Mouse (Mus musculus) thymus, postnatal 0 days (tissue): Measurements from ENCODE around the gene Coq6. TPM values are rescaled to one million over a fixed set of nuclear protein-coding genes. Genes with fewer than 3 reads are reported as not detected.
"Not testable (repeated sequence)": the region's sequence is repeated elsewhere in the genome, so short reads cannot be mapped to it uniquely, and the experiment has no call there.

Experiments used
- DNase-seq: peaks from one replicate; pipeline ENCODE4 v3.0.0-alpha.2; 2015; ENCODE audit warnings: low spot score
- polyA plus RNA-seq: library from polyadenylated mRNA; unstranded; fragments of >200 nt; fragmentation: Nextera tagmentation; extraction: Ambion mirVana; gene quantifications from 2 replicates; pipeline ENCODE4 v1.2.1, GENCODE M21; 2015

Coq6 gene
- 30.3 and 36.6 TPM in 2 replicates for polyA plus RNA-seq

GRCm38 (mm10) chr12:84361555-84362489, at the start of gene Coq6, which contains the start of gene Fam161b:
Gene Coq6 (plus strand): TSS chr12:84361657.
Gene Fam161b (minus strand): TSS chr12:84361833.
- DNase-seq: peak; percentile 98

GRCm38 (mm10) chr12:84316006-84316405, 45.5 kb upstream of the Coq6 start:
- no peak for DNase-seq

DNA sequence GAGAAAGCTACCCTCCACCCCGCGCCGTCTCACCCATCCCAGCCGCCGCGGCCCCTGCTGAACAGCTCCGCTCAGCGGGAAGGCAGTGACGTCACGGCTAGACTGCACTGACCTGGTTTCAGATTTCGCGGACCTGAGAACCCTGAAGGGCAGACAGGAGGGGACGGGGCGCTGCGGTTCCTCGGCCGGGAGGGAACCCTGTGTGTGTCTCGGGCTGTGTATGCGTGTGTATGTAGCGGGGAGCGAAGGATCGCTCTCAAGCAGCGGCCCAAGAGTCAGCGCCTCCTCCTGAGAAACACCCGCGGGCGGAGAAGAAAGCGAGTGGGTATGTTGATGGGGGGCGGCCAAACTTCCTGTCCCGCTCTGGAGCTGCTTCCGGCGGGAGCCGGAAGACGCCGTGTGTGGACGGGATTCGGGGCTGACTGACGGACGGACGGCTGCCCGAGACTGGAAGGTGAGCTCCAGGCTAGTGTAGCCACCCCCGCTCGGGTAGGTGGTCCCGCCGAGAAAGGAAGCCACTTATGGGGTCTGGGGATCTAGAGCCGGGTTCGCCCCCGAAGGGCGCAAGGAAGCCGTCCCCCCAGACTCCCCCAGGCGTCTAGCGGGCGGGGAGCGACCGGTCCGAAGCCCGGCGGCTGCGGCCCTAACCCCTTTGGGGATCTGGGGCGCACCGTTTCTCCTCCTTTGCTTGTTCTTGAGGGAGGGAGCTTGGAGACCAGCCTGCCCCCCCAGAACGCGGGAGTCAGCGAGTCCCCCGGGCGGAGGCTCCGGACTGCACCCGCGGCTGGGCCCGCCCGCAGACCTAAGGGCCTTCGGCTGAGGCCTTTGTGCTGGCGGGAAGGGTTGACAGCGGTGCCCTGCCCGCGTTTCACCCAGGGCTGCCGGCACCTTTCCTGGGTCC, 44.5 kb upstream of the Coq6 start, which contains the start of gene Zfp410:
Gene Zfp410 (plus strand): TSS at position 132 of the 901 bp plus-strand sequence.
- DNase-seq: peak; percentile 85

DNA sequence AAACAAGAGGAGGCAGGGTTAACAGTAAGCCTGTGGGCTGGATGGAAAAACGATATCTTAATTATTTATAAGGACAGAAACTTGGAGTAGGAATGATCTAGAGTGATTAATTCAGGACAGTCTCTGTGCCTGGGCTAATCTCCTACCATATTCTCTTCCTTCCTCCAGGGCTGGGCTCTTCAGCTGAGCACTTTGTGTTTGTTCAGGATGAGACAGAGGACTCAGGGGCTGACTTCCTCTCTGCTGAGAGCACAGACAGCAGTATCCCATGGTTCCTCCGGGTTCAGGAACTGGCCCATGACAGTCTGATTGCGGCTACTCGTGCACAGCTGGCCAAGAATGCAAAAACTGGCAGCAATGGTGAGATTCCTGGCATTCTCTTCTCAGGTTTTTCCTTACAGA, 34.3 kb upstream of the Coq6 start:
- DNase-seq: no peak

GRCm38 (mm10) chr12:84336963-84337625, 24.4 kb upstream of the Coq6 start:
- DNase-seq: no peak

DNA sequence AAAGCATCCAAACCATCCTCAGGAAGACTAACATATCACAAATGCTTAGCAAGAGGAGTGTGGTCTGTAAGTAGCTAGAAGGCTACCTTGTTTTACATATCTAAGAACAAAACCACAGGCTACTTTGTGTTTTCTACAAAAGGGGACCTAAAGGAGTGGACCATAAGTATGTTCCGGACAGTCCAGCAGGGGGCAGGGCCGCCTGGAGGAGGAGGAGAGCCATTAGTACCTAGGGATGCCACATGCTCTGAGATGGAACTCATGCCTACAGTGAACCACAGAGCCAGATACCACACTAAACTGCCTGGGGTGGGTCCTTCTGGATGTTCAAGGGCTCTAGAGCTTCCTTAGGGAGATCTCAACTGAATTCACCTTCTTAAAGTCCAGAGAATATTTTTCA, 14.3 kb upstream of the Coq6 start:
- DNase-seq: no peak

- DNase-seq: not testable (repeated sequence)
Measured at GRCm38 (mm10) chr12:84358699-84359098, 2.8 kb upstream of the Coq6 start.

DNA sequence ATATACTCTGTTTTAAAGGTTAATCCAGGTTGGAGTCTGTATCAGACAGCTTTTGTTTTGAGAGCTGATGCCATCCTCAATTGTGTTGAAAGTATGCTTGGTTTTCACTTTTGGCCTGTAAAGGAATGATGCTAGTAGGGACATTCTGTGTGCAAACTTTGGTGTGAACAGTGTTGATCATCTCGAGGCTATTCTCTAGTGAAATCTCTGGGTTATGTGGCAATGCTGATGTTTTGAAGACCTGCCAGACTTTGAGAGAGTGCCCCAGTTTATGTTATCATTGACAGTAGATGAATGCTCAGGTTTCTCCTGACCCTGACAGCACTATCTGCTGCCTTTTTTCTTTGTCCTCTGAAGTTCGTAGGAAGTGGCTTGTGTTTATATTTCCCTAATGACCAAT, 1.4 kb downstream of the Coq6 start:
- no peak for DNase-seq

GRCm38 (mm10) chr12:84364291-84364690, 2.8 kb downstream of the Coq6 start:
- no peak for DNase-seq

- DNase-seq: no peak
Measured at GRCm38 (mm10) chr12:84365137-84365536, 3.7 kb downstream of the Coq6 start.

- no peak for DNase-seq
Measured at GRCm38 (mm10) chr12:84366971-84367370, 5.5 kb downstream of the Coq6 start.

DNA sequence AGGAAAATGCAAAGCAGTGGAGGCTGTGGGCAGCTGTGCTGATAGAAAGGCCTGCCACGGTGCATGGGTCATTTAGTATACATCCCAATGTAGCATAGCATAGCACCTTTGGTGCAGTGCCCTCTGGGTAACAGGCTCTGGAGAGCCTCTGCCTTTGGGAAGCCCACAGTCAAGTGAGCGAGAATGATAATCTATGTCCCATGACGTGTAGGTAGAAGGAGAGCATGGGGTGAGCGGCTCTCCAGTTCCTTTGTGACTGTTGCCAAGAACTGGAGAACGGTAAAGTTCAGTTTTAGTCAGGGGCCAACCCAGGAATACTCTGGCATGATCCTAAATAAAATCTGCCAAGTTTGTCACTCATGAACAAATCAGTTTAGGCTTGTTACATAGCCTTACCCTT, 10.2 kb downstream of the Coq6 start:
- DNase-seq: no peak

- no peak for DNase-seq
Measured at GRCm38 (mm10) chr12:84373831-84374481, 12.5 kb downstream of the Coq6 start.

DNA sequence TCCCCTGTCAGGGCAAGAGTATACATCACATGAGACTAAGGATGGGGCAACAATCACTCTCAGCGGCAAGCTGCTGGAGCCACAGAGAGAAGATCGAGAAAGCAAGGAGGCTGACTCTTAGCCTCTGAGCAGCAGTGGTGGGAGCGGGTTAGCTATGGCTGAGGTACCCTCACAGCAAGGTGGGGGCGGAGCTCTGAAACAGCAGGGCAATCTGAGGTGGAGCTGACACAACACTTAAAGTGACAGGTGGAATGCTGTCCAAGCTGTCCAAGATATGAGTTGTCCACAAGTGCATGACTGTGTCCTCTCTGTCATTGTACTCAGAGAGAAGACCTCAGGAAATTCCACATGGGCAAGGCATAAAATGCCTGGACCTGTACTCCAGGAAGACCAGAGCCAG, 20.9 kb downstream of the Coq6 start:
- DNase-seq: no peak

GRCm38 (mm10) chr12:84384644-84385081, 23.2 kb downstream of the Coq6 start:
- DNase-seq: no peak

DNA sequence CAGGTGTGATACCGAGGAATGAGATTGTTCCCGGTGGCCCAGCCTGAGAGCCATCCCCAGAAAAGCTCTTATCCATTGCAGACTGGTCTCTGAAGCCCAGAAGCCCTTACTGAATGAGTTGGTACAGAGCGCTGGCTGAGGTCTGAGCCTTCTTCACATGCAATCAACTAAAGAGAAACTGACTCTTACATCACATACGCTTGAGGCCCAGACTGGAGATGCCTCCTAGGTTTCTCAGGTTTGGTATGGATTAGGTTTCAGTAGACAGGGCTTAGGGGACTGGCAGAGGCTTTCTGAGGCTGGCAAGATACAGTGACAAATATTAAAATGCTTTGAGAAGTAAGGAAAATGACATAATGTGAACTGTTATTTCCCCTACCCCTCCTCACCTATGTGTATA, 24.0 kb downstream of the Coq6 start:
- DNase-seq: no peak

DNA sequence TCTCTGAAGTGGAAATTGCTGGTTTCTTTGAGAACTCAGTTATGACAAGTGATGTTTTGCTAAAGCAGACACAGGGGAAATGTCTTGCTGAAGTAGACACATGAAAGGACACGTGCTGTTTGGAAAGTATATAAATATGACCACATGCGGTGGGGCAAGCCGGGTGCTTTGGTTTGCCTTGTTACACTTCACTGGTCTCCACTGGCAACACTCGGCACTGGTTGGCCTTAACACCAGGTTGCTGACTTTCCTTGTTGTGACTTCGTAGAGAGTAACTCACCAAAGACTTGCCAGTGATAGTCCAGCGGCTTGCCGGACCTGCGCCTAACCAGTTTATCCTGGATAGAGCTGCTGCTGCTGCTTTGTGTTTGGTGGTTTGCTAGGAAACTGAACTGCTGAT, 26.6 kb downstream of the Coq6 start:
- no peak for DNase-seq

GRCm38 (mm10) chr12:84388774-84389400, 27.4 kb downstream of the Coq6 start:
- peak; percentile 53 for DNase-seq

DNA sequence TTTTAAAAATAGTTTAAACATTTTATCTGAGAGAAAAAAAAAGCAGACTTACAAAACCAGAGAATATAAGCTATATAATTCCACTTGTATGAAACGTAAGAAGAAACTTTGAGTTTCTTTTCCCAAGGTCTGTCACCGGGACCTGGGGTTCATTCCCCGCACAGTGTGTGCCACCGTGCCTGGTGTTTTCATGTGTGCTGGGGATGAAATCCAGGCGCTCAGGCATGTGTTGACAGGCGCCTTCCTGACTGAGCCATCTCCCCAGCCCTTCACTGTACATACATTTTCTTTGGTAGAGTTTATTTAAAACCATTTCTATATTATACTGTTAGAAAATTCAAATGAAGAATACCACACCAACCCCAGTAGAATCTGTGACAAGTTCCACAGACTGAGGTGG, 28.9 kb downstream of the Coq6 start:
- no peak for DNase-seq

- no peak for DNase-seq
Measured at GRCm38 (mm10) chr12:84392681-84393080, 31.2 kb downstream of the Coq6 start.
